Mouse (Mus musculus): ENCODE results near the gene Slc4a2. TPM values are rescaled to one million over a fixed set of nuclear protein-coding genes. Genes with fewer than 3 reads are reported as not detected.
A peak's percentile ranks its signal among the peaks of the same experiment; 100 is the strongest.

Gene Slc4a2
- polyA plus RNA-seq, 1 experiment = 88.0 TPM

GRCm38 (mm10) chr5:24447624-24448298, 24.1 kb downstream of the Slc4a2 start, which contains the start of gene Tmub1:
Tmub1 (minus strand) TSS chr5:24447854.
- TF ChIP-seq CTCF (IDR thresholded peaks at IDR 0.05; ENCODE audit: borderline replicate concordance, insufficient read depth, low read depth, low read length) (no peak), POLR2A (IDR thresholded peaks at IDR 0.05; ENCODE audit: borderline replicate concordance, insufficient read depth, low read length) (peak; percentile 40; the same call in 1 of the 2 replicates)
- peak; percentile 84 to 86 for DNase-seq
- Histone ChIP-seq H3K4me1 (ENCODE audit: control insufficient read depth, insufficient read depth, low read length) (peaks cover 7% of the 10 kb centered on the region), H3K27ac (ENCODE audit: insufficient read depth, low read length) (peak within 1 kb of the TSS; percentile 71), H3K27me3 (ENCODE audit: control insufficient read depth, insufficient read depth, low read length) (no peaks in the 10 kb centered on the region), H3K4me3 (replicated peaks; ENCODE audit: insufficient read depth, low read depth, low read length) (peak within 1 kb of the TSS; percentile 73)
- WGBS = 1% methylated on average over 34 of the region's 34 CpGs

DNA sequence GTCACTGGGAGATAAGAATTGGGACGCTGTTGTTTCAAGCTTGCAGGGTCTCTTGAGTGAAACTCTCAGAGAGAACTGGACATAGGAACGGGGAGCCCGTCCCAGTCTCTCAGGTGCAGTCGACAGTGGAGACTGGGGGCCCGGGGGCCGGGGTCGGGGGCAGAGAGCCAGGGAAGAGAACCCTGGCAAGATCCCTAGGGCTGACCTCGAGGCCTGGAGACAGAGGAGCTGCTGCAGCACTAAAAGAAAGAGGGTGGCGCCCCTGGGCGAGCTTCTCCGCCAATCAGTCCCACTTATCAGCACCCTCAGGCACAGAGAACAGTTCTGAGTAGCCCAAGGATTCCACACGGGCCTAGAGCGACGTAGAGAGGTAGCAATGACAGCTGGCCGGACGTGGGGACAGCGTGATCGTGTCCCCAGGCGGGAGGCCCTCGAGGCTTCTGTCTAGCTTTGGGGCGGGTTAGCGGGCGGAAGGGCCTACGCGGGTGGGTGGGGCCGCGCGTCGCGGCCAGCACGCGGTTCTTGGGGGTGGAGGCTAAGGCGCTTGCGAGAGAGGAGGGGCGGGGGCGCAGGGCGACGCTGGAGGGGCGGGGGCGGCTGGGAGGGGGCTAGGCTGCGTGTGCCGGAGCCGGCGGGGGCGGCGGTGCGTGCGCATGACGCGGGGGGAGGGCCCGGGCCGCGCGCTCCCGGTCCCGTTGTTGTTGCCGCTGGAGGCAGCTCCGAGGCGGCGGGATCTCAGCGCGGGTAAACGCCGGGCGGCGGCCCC, 27.8 kb downstream of the Slc4a2 start:
- peak; percentile 86 to 91 for DNase-seq
- 3% methylated on average over 64 of the region's 66 CpGs for WGBS
- Histone ChIP-seq H3K4me3 (replicated peaks; ENCODE audit: insufficient read depth, low read depth, low read length) (peak overlapping the region; percentile 89), H3K27ac (ENCODE audit: insufficient read depth, low read length) (peak overlapping the region; percentile 34; the same call in 1 of the 2 replicates), H3K27me3 (ENCODE audit: control insufficient read depth, insufficient read depth, low read length) (no peaks in the 10 kb centered on the region), H3K4me1 (ENCODE audit: control insufficient read depth, insufficient read depth, low read length) (peaks cover 20% of the 10 kb centered on the region)
- peak; percentile 46; the same call in 1 of the 2 replicates for TF ChIP-seq POLR2A (IDR thresholded peaks at IDR 0.05; ENCODE audit: borderline replicate concordance, insufficient read depth, low read length)
- no peak for TF ChIP-seq CTCF (IDR thresholded peaks at IDR 0.05; ENCODE audit: borderline replicate concordance, insufficient read depth, low read depth, low read length)

GRCm38 (mm10) chr5:24452030-24452690, 28.5 kb downstream of the Slc4a2 start, which contains the start of gene Agap3:
Agap3 (plus strand) TSS chr5:24452177.
- Histone ChIP-seq H3K4me1 (ENCODE audit: control insufficient read depth, insufficient read depth, low read length) (peaks cover 25% of the 10 kb centered on the region), H3K27me3 (ENCODE audit: control insufficient read depth, insufficient read depth, low read length) (no peaks in the 10 kb centered on the region), H3K4me3 (replicated peaks; ENCODE audit: insufficient read depth, low read depth, low read length) (peak within 1 kb of the TSS; percentile 89), H3K27ac (ENCODE audit: insufficient read depth, low read length) (peak within 1 kb of the TSS; percentile 79)
- TF ChIP-seq CTCF (IDR thresholded peaks at IDR 0.05; ENCODE audit: borderline replicate concordance, insufficient read depth, low read depth, low read length) (no peak), POLR2A (IDR thresholded peaks at IDR 0.05; ENCODE audit: borderline replicate concordance, insufficient read depth, low read length) (no peak)
- under 1% methylated on average over 58 of the region's 85 CpGs for WGBS
- peak; percentile 59 to 68 for DNase-seq

DNA sequence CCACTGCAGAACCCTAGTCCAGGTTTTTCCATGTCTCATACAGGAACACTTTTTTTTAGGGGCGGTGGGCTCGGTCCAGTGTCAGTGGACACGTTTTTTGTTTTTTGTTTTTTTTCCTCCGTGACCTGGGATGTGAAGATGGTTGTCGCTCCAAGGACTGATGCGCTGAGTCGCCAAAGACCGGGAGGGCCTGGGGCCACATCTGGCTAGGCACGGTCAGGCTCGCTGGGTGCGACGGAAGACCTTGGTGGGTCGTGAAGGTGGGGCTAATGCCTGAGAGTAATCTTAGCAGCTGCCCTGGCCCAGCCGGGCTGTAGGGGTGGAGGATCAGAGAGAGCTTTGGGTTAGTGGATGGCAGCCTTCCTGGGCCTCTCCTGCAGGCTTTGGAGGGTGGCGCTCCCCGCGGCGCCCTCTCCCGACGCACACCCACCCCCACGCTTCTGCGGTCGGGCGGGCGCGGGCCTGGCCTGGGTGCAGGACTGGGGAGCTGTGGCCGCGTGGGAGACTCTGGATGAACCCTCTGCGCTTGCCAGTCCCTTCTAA, 29.1 kb downstream of the Slc4a2 start:
- no peak for TF ChIP-seq CTCF (IDR thresholded peaks at IDR 0.05; ENCODE audit: borderline replicate concordance, insufficient read depth, low read depth, low read length)
- no peak for TF ChIP-seq POLR2A (IDR thresholded peaks at IDR 0.05; ENCODE audit: borderline replicate concordance, insufficient read depth, low read length)

DNA sequence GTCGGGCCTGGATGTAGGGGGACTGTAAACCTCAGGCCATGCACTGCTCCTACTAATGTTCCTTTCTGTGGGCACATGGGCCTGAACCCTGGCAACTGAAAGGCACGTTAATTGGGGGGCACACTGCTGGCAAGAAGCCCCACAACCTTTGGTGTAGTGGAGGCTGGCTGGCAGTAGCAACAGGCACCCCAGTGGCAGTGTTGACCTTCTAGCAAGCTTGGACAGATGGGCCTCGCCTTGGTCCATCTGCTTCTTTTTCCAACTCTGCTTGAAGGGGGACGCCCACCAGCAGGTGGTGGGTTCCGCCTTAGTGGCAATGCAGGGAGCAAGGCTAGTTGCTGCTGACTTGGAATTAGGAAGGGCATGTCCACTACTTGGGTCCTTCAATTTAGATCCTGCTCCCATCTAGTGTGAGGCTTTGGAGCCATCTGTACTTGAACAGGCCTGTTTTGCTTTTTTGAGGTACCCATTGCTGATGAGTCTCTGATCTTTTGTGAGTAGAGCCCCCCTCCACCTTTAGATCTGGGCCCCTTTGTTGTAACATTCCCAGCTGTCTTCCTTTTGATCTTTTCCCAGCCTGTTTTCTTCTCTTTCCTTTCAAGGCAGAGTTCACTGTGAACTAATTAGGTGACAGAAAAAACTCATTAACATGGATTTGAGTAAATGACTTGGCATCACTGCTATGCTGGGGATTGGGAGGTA, 29.8 kb downstream of the Slc4a2 start:
- DNase-seq = peak; percentile 89 to 91
- TF ChIP-seq CTCF (IDR thresholded peaks at IDR 0.05; ENCODE audit: borderline replicate concordance, insufficient read depth, low read depth, low read length) (no peak), POLR2A (IDR thresholded peaks at IDR 0.05; ENCODE audit: borderline replicate concordance, insufficient read depth, low read length) (0 out of 2 replicates have a peak, but pooled peaks have one; percentile 11)
- peaks cover 31% of the 10 kb centered on the region for H3K4me1 ChIP-seq (ENCODE audit: control insufficient read depth, insufficient read depth, low read length)

More for the DNA sequence above, 29.1 kb downstream of the Slc4a2 start:
- Histone ChIP-seq H3K27ac (ENCODE audit: insufficient read depth, low read length) (peak overlapping the region; percentile 79), H3K27me3 (ENCODE audit: control insufficient read depth, insufficient read depth, low read length) (no peaks in the 10 kb centered on the region), H3K4me1 (ENCODE audit: control insufficient read depth, insufficient read depth, low read length) (peaks cover 31% of the 10 kb centered on the region), H3K4me3 (replicated peaks; ENCODE audit: insufficient read depth, low read depth, low read length) (peak overlapping the region; percentile 89)
- WGBS = under 1% methylated on average over 29 of the region's 29 CpGs
- peak in 1 of 2 experiments; percentile 54 for DNase-seq

DNA sequence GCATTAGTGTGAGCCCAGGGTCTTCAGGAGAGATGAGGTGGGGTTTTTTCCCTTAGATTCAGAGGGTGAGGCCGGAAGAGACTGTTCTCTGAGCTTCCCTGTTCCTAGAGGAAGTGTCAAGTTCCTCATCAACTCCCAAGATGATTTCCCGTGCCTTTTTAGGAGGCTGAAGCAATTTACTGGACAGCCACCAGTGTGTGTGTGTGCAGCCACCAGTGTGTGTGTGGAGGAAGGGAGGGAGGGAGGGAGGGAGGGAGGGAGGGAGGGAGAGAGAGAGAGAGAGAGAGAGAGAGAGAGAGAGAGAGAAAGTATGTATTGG, 30.3 kb downstream of the Slc4a2 start:
- H3K4me1 ChIP-seq (ENCODE audit: control insufficient read depth, insufficient read depth, low read length) = peaks cover 31% of the 10 kb centered on the region
- DNase-seq = no peak
- peak overlapping the region; percentile 89 for H3K4me3 ChIP-seq (replicated peaks; ENCODE audit: insufficient read depth, low read depth, low read length)
- TF ChIP-seq CTCF (IDR thresholded peaks at IDR 0.05; ENCODE audit: borderline replicate concordance, insufficient read depth, low read depth, low read length) (no peak), POLR2A (IDR thresholded peaks at IDR 0.05; ENCODE audit: borderline replicate concordance, insufficient read depth, low read length) (0 out of 2 replicates have a peak, but pooled peaks have one; percentile 1)
- H3K27me3 ChIP-seq (ENCODE audit: control insufficient read depth, insufficient read depth, low read length) = no peaks in the 10 kb centered on the region
- peak overlapping the region; percentile 79 for H3K27ac ChIP-seq (ENCODE audit: insufficient read depth, low read length)
- WGBS = 2% methylated on average over 2 of the region's 2 CpGs

More for the DNA sequence above, 29.8 kb downstream of the Slc4a2 start:
- 0% methylated on average over 5 of the region's 5 CpGs for WGBS
- Histone ChIP-seq H3K4me3 (replicated peaks; ENCODE audit: insufficient read depth, low read depth, low read length) (peak overlapping the region; percentile 89), H3K27me3 (ENCODE audit: control insufficient read depth, insufficient read depth, low read length) (no peaks in the 10 kb centered on the region), H3K27ac (ENCODE audit: insufficient read depth, low read length) (peak overlapping the region; percentile 79)
